Mouse (Mus musculus) ES-Bruce4 (cell line): Measurements from ENCODE around the gene Cish.

Experiments
- CTCF ChIP-seq: IDR thresholded peaks from one replicate; pipeline ENCODE4 v1.8.1; 2011; ENCODE audit warnings: low read depth, low read length
- EP300 ChIP-seq: IDR thresholded peaks from 2 replicates; pipeline ENCODE4 v1.6.1; 2011; ENCODE audit warnings: low read depth, low read length; ENCODE audit not compliant: insufficient read depth
- POLR2A ChIP-seq: IDR thresholded peaks from one replicate; pipeline ENCODE4 v1.8.1; 2011; ENCODE audit warnings: low read length; ENCODE audit not compliant: insufficient read depth

DNA sequence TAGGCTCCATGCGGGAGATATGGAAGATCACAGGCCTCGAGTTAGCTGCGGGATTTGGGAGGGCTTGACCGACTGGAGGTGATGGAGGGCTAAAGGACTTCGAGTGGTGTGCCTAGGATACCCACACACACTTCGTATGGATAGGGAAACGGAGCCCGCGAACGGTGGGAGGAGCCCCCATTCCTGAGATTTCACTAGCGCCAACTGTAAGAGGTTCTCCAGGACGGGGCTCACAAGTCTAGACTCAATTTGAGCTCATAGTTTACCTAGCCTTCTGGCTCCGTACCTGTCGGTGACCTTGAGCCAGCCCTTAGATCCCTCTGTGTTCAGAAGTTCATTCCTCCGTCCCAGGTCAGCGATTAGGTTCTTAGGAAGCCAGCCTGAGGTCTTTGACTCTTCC lies 1.2 kb downstream of the Cish start:
- TF ChIP-seq CTCF (no peak), EP300 (no peak), POLR2A (no peak)
